Mouse (Mus musculus) urinary bladder, adult 18-20 months (tissue): Measurements from ENCODE around the gene Ptpra.
A peak's percentile ranks its signal among the peaks of the same experiment; 100 is the strongest.

Experiments
- DNase-seq, 2 experiments: peaks; one replicate each; pipeline ENCODE4 v3.0.0; 2022; ENCODE audit warnings: low spot score in 2 of 2, mixed read lengths in 2 of 2

Gene Ptpra

GRCm38 (mm10) chr2:130442162-130442561 is 7.9 kb upstream of the Ptpra start:
- DNase-seq = no peak

DNA sequence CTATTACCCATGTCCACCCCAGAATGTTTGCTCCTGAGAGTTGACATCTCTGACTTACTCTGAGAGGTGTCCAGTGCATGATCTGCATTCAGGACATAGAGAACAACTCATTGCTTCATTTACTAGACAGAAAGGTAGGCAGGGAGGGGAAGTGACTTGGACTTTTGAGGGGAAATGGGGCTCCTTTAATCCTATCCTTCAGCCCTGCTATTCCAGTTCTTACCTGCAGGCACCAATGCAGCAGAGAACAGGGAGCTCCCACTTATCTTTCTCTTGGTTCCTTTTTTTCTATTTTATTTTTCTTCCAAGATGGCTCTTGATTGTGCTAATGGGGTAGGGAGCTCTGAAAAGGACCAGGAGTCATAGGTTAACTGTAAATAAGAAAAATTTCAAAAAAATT is 1.6 kb upstream of the Ptpra start:
- no peak for DNase-seq

DNA sequence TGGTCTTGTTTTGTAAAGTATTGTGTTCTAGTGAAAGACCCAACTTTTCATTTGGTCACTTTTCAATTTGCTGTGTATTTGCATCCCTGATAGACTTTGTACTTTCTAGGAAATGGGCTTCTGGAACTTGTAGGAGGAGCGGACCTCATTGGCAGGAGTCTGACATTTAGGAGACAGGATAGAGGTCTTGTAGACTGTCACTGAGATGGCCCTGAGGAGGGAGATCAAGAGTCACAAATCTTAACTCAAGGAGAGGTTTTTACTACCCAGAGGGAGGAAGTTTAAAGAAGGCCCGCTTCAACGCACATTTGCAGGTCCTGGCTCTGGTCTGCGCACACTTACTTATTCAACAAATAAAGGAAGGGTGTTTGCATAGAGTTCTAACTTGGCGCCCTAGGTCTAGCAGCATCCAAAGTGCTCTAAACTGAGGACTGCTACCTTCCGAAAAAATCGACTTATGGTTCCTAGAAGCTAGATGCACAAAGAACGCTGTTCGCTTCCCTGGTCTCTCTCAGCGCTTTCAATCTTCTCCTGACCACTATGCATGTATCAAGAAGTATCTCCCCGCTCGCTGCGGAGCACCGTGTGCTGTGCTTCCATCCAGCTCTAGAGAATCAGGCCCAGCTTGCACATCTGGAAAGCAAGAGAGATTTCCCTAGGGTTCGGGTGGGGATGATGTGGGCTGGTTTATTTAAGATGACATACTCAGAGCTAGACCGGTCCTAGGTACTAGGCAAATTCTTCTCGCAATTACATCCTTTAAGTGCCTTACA is 871 bp upstream of the Ptpra start:
- no peak for DNase-seq

GRCm38 (mm10) chr2:130450434-130450796 is 337 bp downstream of the Ptpra start:
- peak; percentile 66 to 83 for DNase-seq

DNA sequence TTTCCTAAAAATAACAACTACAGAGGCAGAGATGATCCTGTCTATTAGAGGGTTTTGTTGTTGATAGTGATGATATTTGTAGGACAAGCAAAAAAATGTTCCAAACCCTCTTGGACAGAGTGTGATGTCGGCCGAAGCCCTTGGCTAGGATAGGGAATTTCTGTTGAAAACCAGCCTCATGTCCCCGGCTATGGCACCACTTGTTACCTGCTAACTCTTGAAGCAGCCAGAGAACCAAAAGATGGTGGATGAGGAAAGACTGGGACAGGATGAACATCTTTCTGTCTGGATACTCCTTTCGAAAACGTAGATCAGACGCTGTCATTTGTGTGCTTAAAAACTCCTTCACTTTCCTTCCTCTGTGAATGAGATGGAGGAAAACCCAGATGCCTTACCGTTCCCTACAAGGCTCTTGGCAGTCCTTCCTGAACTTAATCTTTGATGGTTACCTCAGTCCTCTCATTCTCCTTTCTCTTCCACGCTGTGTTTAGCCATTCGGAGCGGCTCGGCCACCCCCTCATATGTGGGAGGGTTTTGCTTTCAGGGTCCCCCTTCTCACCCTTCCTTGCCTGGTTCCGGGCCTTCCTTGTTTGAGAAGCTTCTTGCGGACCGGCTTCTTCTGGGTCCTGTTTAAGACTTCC is 1.1 kb downstream of the Ptpra start:
- no peak for DNase-seq

DNA sequence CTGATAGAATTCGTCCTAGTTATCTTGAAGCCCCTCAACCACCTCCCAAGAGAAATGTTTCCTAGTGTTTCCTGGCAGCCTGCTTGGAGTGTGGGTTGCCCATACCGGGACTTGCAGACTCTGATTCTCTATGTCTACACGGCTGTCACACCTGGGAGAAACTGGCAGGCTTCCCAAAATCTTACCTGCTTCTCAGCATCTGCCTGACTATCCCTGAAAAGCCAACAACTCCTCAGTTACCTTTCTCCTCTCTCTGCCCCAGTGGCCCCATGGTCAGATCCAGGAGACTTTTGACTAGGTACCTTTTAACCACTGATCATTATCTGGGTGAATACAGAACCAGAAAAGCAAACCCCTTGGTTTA is 1.6 kb downstream of the Ptpra start:
- DNase-seq = no peak

DNA sequence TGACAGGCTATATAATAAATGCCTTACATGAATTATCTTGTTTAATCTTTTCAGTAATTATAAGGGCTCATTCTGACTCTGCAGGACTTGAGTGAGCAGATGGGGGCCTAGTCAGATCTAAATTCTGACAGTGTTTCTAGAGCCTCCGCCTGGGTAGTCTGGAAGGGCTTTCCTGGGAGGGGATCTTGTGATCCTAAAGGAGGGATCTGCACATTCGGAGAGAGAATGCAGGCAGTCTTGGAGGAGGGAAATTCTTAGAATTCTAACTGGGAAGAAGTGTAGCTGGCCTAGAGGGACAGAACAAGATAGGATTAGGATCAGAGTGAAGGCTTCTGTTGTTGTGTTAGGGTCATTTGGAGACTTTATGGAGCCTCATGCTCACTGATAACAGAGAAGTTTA is 2.2 kb downstream of the Ptpra start:
- no peak for DNase-seq

DNA sequence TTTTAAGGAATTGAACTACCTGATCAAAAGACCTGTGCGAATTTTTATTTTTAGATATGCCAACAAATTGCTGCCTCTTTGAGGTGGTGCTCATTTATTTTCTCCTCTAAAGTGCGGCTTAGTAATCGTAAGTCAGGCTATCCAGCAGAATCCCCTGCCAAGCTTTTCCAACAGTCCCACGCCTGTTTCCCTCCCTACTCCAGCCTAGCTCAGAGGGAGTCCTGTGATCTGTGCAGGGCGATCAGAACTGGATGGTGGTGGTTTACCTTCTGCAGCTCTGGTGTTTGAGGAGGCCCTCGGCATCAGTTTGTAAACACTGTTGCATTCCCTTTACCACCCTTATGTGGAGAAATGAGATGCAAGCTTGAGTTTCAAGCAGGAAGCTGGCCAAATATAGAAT is 3.3 kb downstream of the Ptpra start:
- no peak for DNase-seq

DNA sequence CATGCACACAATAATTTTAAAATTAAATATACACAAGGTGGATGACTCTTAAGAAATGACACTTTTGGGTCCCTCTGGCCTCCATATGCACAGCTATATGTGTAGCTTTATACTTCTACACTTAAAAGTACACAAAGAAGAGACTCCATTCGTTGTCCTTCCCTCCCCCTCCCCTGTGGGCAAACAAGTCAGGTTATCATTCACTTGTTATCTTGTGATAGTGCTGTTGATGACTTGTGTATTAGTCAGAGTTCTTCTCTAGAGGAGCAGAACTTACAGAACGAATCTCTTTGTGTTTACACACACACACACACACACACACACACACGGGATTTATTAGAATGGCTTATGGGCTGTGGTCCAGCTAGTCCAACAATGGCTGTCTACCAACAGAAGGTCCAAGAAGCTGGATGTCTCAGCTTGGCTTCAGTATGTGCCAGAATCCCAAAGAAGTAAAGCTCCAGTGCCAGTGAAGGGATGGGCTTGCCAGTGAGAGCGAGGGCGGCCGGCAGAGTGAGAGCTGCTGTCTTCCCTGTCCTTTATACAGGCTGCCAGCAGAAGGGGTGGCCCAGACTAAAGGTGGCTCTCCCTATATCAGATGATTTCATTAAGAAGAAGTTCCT is 4.8 kb downstream of the Ptpra start:
- DNase-seq = no peak

GRCm38 (mm10) chr2:130457871-130458270 is 7.8 kb downstream of the Ptpra start:
- no peak for DNase-seq

- DNase-seq = no peak
Measured at GRCm38 (mm10) chr2:130459576-130459975, 9.5 kb downstream of the Ptpra start.

- no peak for DNase-seq
Measured at GRCm38 (mm10) chr2:130461287-130462071, 11.4 kb downstream of the Ptpra start.

GRCm38 (mm10) chr2:130466438-130466837 is 16.4 kb downstream of the Ptpra start:
- DNase-seq = no peak

DNA sequence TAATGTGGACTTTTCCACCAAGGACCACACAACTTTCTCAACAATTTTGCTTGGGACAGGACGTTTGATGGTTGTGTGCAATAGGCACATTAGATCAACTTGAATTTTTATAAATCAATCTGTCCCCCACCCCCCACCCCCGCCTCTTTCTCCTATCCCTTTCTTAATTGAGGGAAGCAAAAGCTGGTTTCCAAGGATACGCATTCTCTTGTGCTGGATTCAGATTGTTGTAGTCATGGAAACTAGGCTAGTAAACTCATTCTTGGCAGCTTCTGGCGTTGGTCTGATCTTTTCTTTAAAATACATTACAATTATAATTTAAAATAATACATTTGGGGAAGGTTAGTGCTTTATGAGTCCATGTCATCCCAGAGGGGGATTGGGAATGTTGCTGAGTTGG is 19.3 kb downstream of the Ptpra start:
- no peak for DNase-seq

- no peak for DNase-seq
Measured at GRCm38 (mm10) chr2:130469935-130470334, 19.9 kb downstream of the Ptpra start.

DNA sequence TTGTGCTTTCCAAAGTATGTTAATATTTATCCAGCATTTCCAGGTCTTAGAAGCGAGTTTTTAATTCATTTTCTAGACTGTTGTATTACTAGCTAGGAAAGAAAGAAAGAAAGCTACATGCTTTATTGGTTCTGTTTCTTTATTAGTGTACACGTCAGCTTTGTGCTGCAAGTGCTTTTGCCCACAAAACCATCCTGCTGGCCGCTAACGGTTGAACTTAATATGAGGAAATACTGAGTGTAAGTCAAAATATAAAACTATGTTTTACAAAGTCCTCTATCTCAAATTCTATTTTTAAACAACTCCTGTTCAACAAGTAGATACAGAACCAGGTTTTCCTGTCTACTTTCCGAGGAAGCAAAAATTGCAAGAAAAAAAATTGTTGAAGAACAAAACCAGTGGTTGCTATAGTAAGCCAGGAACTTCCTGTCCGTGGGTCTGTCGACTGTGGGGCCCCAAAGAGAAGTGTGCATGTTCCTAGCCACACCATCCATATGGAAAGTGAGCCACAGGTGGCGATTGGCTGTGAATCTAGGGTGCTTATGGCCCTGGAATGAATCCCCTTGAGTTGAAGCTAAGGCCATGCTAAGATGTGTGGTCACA is 22.9 kb downstream of the Ptpra start:
- no peak for DNase-seq

GRCm38 (mm10) chr2:130475764-130476163 is 25.7 kb downstream of the Ptpra start:
- no peak for DNase-seq

DNA sequence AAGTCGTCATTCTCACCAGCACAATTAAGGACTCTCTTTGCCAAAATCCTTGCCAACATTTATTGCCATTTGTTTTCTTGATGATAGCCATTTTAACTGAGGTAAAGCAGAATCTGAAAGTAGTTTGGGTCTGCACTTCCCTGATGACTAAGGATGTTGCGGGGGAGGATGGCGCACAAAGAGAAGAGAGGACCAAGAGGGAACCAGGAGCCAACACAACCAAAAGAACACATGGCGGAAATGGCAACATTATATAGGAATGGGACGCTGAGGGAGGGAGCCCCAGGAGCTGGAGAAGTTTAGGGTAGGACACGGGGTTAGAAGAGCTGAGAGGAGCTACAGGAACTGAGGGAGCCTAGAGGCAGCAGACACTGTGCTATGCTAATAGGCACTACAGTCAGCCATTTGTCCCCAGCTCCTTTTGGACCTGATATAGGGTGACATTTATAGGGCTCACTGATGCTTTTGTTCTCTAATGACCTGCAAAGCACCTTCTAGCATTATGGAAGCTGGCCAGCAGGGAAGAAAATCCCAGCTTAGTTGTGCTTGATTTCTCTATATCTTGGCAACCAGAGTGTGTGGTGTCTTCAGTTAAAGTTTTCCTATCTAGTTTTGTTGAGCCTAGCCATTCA is 26.7 kb downstream of the Ptpra start:
- DNase-seq = no peak

DNA sequence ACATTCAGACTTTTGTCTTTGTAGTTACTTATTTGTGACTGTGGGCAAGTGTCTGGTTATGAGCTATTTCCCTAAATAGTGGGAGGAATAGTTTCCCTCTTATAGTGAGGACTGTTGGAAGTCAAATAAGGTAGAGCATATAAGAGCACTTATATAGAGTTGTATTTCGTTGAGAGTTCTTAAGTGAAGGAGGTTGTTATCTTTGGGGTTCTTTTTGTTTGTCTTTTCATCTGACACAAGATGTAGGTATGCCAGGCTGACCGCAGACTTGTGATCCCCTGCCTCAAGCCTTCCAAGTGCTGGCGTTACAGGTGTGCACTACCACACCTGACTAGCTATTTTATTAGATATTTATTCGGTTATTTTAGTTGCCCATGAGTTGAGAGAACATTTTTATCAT is 32.1 kb downstream of the Ptpra start:
- DNase-seq = no peak

DNA sequence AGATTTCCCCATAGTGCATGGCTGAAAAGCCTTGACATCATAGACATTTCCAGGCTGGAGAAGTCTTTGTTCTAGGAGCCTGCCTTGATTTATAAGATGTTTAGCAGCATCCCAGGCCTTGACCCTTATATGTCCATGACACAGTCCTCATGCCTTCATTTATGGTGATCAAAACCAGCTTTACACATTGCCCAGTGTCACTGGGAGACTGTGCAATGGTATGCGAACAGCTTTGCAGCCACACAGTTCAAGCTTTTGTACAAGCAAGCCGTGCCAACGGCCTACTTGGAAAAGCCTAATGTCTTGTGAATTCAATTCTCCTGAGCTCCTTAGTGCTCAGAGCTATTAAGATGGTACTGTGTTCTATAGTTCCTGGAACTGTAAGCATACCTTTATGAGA is 32.6 kb downstream of the Ptpra start:
- DNase-seq = no peak

GRCm38 (mm10) chr2:130484206-130484605 is 34.1 kb downstream of the Ptpra start:
- DNase-seq = no peak

- DNase-seq = no peak
Measured at GRCm38 (mm10) chr2:130488002-130488401, 37.9 kb downstream of the Ptpra start.
